Mouse (Mus musculus) mammary gland, adult 2 months (tissue): ENCODE results near the gene Otud1. TPM values are rescaled to one million over a fixed set of nuclear protein-coding genes. Genes with fewer than 3 reads are reported as not detected.

ENCODE experiments used
- polyA plus RNA-seq: library from polyadenylated mRNA; depleted of rRNA; stranded (reverse); fragments of >200 nt; gene quantifications from 2 replicates; pipeline ENCODE4 v1.2.3, GENCODE M21; 2012; ENCODE audit warnings: low replicate concordance; rRNA removed

Otud1 gene
- 3.7 and 28.5 TPM in 2 replicates for polyA plus RNA-seq

GRCm38 (mm10) chr2:19657158-19657874 lies at the start of gene Otud1:
Gene Otud1, plus strand, starts transcription at chr2:19657752.

Other genes starting within 250 kb of the Otud1 start
- not detected in 2 replicates for gene Ptf1a, start 212.1 kb upstream of the Otud1 start, polyA plus RNA-seq
- not detected in 2 replicates for gene 4921504E06Rik, start 103.8 kb upstream of the Otud1 start, polyA plus RNA-seq